ENCODE assay signal across 8 mouse cellular contexts in the genomic region with DNA sequence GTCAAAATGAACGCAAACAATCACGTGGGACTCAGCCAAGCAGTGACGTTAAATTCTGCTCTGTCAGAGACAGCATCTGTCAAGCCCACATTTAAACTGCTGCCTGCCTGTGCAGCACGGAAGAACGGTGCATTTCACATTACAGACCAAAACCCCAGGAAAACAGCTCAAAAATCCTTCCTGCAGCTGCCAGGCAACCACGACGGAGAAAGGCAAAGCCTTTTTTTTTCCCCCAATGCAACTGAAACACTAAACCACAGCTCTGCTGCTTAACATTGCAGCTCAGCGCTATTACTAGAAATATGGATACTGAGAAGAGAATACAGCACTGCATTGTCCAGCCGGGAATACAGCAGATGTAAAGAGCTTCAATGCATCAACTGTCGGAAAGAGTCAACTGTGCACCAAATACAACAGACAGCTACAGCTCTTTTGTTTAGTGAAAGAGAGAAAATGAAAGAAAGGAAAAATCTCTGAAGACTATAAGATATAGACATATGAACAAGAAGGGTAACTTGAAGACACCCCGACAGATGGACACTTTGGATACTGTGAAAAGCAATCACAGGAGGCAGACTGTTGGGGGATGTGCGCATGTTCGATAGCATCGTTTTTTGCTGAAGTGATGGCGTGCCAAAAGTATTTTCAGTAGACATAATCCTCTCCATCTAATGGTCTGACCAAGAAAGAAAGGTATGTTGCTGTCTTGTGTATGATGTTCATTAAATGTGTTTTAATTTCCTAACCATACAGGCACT. TPM values are rescaled to one million over a fixed set of nuclear protein-coding genes. Genes with fewer than 3 reads are reported as not detected.
DNase-seq lines count a peak whose midpoint lies in the region; ATAC-seq and TF ChIP-seq lines count a peak whose summit lies in the region.

Gene B3galt2 (plus strand): TSS at position 15 of the 758 bp plus-strand sequence.

- no peaks in the 10 kb centered on the region for H3K36me3 ChIP-seq in forebrain, embryonic 16.5 days (ENCODE audit: control insufficient read depth, insufficient read depth)
- no peaks in the 10 kb centered on the region for H3K36me3 ChIP-seq in intestine, postnatal 0 days (ENCODE audit: control insufficient read depth, insufficient read depth)

- TF ChIP-seq CTCF in intestine, postnatal 0 days (IDR thresholded peaks at IDR 0.05; ENCODE audit: low read depth) = no peak

- no peaks in the 10 kb centered on the region for H3K27me3 ChIP-seq in forebrain, embryonic 16.5 days (replicated peaks; ENCODE audit: control insufficient read depth, insufficient read depth, low read length)
- H3K27me3 ChIP-seq in intestine, postnatal 0 days (replicated peaks; ENCODE audit: control insufficient read depth, insufficient read depth, low read length) = no peaks in the 10 kb centered on the region

- H3K4me2 ChIP-seq in forebrain, embryonic 16.5 days (ENCODE audit: low read length) = peak within 1 kb of the TSS; percentile 44
- H3K4me2 ChIP-seq in intestine, postnatal 0 days (replicated peaks; ENCODE audit: low read depth) = peak within 1 kb of the TSS; percentile 7; the same call in 1 of the 2 replicates

- ATAC-seq in forebrain, embryonic 16.5 days = peak; percentile 94
- no peak for ATAC-seq in intestine, postnatal 0 days
- peak; percentile 86 for ATAC-seq in megakaryocyte progenitor cell, adult 5-6 weeks (replicated peaks; ENCODE audit: poor library complexity)

- peaks cover 3% of the 10 kb centered on the region for H3K4me1 ChIP-seq in forebrain, embryonic 16.5 days (replicated peaks; ENCODE audit: control insufficient read depth, insufficient read depth, low read length)
- H3K4me1 ChIP-seq in intestine, postnatal 0 days (replicated peaks; ENCODE audit: control insufficient read depth, insufficient read depth, low read length) = 0 out of 2 replicates have a peak, but pooled peaks cover 2% of the 10 kb centered on the region

- 10% methylated on average over 15 of the region's 15 CpGs for WGBS in forebrain, embryonic 16.5 days
- 63% methylated on average over 15 of the region's 15 CpGs for WGBS in intestine, postnatal 0 days

- peak in 1 of 2 experiments; percentile 18 for DNase-seq in gastrocnemius, postnatal 4 days (ENCODE audit: low spot score in 2 of 2)
- no peak for DNase-seq in gastrocnemius, postnatal 14 days
- peak; percentile 24 for DNase-seq in adrenal gland, postnatal 25 days
- DNase-seq in skeletal muscle tissue, adult 2 months (ENCODE audit: low read depth, low spot score) = peak; percentile 12
- DNase-seq in spleen, postnatal 36 days (ENCODE audit: low spot score in 2 of 2) = no peak

- H3K9me3 ChIP-seq in forebrain, embryonic 16.5 days (ENCODE audit: control insufficient read depth, low read length) = no peaks in the 10 kb centered on the region
- no peaks in the 10 kb centered on the region for H3K9me3 ChIP-seq in intestine, postnatal 0 days (ENCODE audit: control insufficient read depth)

- intact Hi-C loops in gastrocnemius, postnatal 14 days (cut with DNase I; ENCODE audit: low total_unique reads) = no loop called here

- peak within 1 kb of the TSS; percentile 95 for H3K27ac ChIP-seq in forebrain, embryonic 16.5 days (ENCODE audit: low read length)
- H3K27ac ChIP-seq in intestine, postnatal 0 days (ENCODE audit: low read depth, low read length) = no peak within 1 kb of the TSS

- H3K9ac ChIP-seq in forebrain, embryonic 16.5 days (replicated peaks; ENCODE audit: low read depth, low read length) = peak within 1 kb of the TSS; percentile 59
- H3K9ac ChIP-seq in intestine, postnatal 0 days (ENCODE audit: low read depth, low read length) = no peak within 1 kb of the TSS

- H3K4me3 ChIP-seq in forebrain, embryonic 16.5 days (replicated peaks; ENCODE audit: low read length) = peak within 1 kb of the TSS; percentile 48
- no peak within 1 kb of the TSS for H3K4me3 ChIP-seq in intestine, postnatal 0 days (ENCODE audit: low read depth, low read length)

RNA-seq across cellular contexts. Expression of gene B3galt2, which starts in this region (rescaled TPM):
- total RNA-seq in gastrocnemius, postnatal 4 days (2021) = 10 to 100 TPM; 11.6 to 12.8 TPM
- total RNA-seq in gastrocnemius, postnatal 14 days (2021) = 1 to 10 TPM; 1.5 to 4.6 TPM
- 4.4 and 4.6 TPM in 2 replicates for total RNA-seq in adrenal gland, postnatal 25 days (2021)
- 11.1 and 12.8 TPM in 2 replicates for polyA plus RNA-seq in forebrain, embryonic 16.5 days (2015; fragmentation: Nextera tagmentation; extraction: Ambion mirVana)
- polyA plus RNA-seq in intestine, postnatal 0 days (2015; fragmentation: Nextera tagmentation; extraction: Ambion mirVana) = 0.14 and 0.17 TPM in 2 replicates
- total RNA-seq in megakaryocyte progenitor cell, adult 5-6 weeks (2015) = not detected in 2 replicates
- total RNA-seq in megakaryocyte progenitor cell, adult 5-6 weeks (2017) = under 0.01 TPM in 1 of 2 replicates, not detected in the other

Comparison
In these comparisons a context has a peak if more than half of its experiments do, and no peak if none do; other contexts are left out.
1. RNA of gene B3galt2 (polyA plus RNA-seq): 11.1 to 12.8 TPM in forebrain, embryonic 16.5 days; 0.14 to 0.17 TPM in intestine, postnatal 0 days; every median in the first group is over 10 times any median in the second.
2. Peak in ATAC-seq in megakaryocyte progenitor cell, adult 5-6 weeks; RNA of the gene not detected or under 1 TPM.
3. DNase-seq: peak in adrenal gland, postnatal 25 days (single experiment) and skeletal muscle tissue, adult 2 months (single experiment); none in gastrocnemius, postnatal 14 days (single experiment) and spleen, postnatal 36 days (0 of 2).